Mouse (Mus musculus) G1E (cell line): ENCODE data around the gene Cdk16.

ENCODE experiments used
- CTCF ChIP-seq: IDR thresholded peaks from 2 replicates; pipeline ENCODE4 v1.5.1; 2012; ENCODE audit warnings: low read depth, low read length, inconsistent platforms, mixed read lengths
- GATA1 ChIP-seq: IDR thresholded peaks from 2 replicates; pipeline ENCODE4 v1.6.1; 2012; ENCODE audit warnings: borderline replicate concordance, low read length, inconsistent platforms, mixed read lengths
- GATA2 ChIP-seq: IDR thresholded peaks from 2 replicates; pipeline ENCODE4 v1.6.1; 2012; ENCODE audit warnings: low read depth, low read length, inconsistent platforms, borderline replicate concordance
- POLR2AphosphoS5 ChIP-seq: IDR thresholded peaks from 2 replicates; pipeline ENCODE4 v1.6.1; 2012; ENCODE audit warnings: low read depth, low read length, inconsistent platforms; ENCODE audit not compliant: insufficient replicate concordance
- TAL1 ChIP-seq: conservative IDR thresholded peaks from 2 replicates; pipeline ENCODE4 v1.6.1; 2012; ENCODE audit warnings: low read depth, low read length, inconsistent platforms, mixed read lengths

- TF ChIP-seq CTCF (no peak), GATA1 (no peak), GATA2 (no peak), TAL1 (no peak), POLR2AphosphoS5 (no peak)
These were observed 8.1 kb downstream of the Cdk16 start for GRCm38 (mm10) chrX:20695842-20696241.
